Mouse (Mus musculus) bone marrow, adult 2 months (tissue): Measurements from ENCODE around the gene Mybpc3. TPM values are rescaled to one million over a fixed set of nuclear protein-coding genes. Genes with fewer than 3 reads are reported as not detected.
A peak's percentile ranks its signal among the peaks of the same experiment; 100 is the strongest.

Experiments
- H3K27ac ChIP-seq: fragments of 200-500 bp; 2 replicates; pipeline ENCODE4 v1.5.1; 2012; ENCODE audit warnings: low read depth, mild to moderate bottlenecking, control low read depth, inconsistent platforms, low read length; ENCODE audit not compliant: control insufficient read depth, poor library complexity, insufficient read depth
- H3K4me1 ChIP-seq: fragments of 200-500 bp; 2 replicates; pipeline ENCODE4 v1.6.1; 2011; ENCODE audit warnings: low read length; ENCODE audit not compliant: control insufficient read depth, insufficient read depth
- H3K4me3 ChIP-seq: fragments of 200-500 bp; replicated peaks from 2 replicates; pipeline ENCODE3; 2011; ENCODE audit warnings: mild to moderate bottlenecking, low read depth, low read length, control low read depth; ENCODE audit not compliant: control insufficient read depth
- CTCF ChIP-seq: fragments of 200-500 bp; IDR thresholded peaks from 2 replicates; pipeline ENCODE4 v1.5.1; 2011; ENCODE audit warnings: low read length, control low read depth; ENCODE audit not compliant: control insufficient read depth, insufficient read depth
- POLR2A ChIP-seq: fragments of 200-500 bp; IDR thresholded peaks from 2 replicates; pipeline ENCODE4 v1.6.1; 2011; ENCODE audit warnings: low read depth, mild to moderate bottlenecking, control low read depth, low read length, borderline replicate concordance; ENCODE audit not compliant: control insufficient read depth
- WGBS: fragments of 180-500 bp; shearing (Covaris S2); methylation state at CpG from one replicate; pipeline ENCODE4 v1.1.7; 2018; 5-methylcytosine and 5-hydroxymethylcytosine counted together
- polyA plus RNA-seq: library from polyadenylated mRNA; stranded (reverse); fragments of >200 nt; gene quantifications from 2 replicates; pipeline ENCODE4 v1.2.4, GENCODE M21; 2011; ENCODE audit warnings: low replicate concordance; ENCODE audit not compliant: missing spikeins, insufficient read depth, insufficient read length

The Mybpc3 gene
- polyA plus RNA-seq, 1 experiment, result 1.1 TPM

DNA sequence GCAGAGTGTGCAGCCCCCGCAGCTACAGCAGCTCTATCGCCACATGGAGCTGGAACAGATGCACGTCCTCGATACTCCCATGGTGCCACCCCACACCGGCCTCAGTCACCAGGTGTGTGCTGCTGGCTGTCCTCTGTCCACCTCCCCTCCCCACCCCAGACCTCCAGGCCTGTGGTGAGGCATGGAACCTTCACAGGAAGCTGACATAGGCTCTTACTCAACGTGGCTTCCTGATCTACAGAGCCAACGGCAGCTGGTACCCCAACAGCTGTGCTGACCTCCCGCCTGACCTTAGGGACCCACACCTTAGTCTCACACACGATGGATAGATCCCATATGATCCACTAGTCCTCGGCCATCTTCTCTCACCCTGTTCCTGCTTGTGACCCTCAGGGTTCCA is 4.6 kb upstream of the Mybpc3 start:
- peaks cover 8% of the 10 kb centered on the region; the same call in 1 of the 2 replicates for H3K4me1 ChIP-seq
- H3K27ac ChIP-seq, result no peak overlapping the region
- no peak overlapping the region for H3K4me3 ChIP-seq
- TF ChIP-seq CTCF (no peak), POLR2A (no peak)
- 31% methylated on average over 10 of the region's 10 CpGs for WGBS

DNA sequence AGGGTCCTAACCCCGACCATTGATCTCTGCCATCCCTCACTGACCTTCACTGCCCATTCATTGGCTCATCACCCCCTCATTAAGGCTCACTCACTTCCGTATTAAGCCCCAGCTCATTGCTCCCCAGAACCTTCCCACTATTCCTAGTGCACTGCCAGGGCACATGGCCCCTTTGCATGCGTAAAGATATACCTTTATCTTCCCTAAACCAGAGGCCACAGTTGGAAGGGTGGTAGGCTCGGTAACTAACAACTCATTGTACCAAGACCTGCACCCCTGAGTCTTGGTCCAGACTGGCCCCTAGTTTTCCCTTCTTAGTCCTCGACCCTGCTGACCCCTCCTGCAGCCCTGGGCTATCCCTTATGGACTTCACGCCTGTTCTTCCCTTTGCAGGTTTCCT is 4.1 kb upstream of the Mybpc3 start:
- H3K4me3 ChIP-seq, result no peak overlapping the region
- TF ChIP-seq POLR2A (no peak), CTCF (no peak)
- WGBS, result 64% methylated on average over 6 of the region's 6 CpGs
- H3K27ac ChIP-seq, result no peak overlapping the region
- H3K4me1 ChIP-seq, result peaks cover 8% of the 10 kb centered on the region; the same call in 1 of the 2 replicates

DNA sequence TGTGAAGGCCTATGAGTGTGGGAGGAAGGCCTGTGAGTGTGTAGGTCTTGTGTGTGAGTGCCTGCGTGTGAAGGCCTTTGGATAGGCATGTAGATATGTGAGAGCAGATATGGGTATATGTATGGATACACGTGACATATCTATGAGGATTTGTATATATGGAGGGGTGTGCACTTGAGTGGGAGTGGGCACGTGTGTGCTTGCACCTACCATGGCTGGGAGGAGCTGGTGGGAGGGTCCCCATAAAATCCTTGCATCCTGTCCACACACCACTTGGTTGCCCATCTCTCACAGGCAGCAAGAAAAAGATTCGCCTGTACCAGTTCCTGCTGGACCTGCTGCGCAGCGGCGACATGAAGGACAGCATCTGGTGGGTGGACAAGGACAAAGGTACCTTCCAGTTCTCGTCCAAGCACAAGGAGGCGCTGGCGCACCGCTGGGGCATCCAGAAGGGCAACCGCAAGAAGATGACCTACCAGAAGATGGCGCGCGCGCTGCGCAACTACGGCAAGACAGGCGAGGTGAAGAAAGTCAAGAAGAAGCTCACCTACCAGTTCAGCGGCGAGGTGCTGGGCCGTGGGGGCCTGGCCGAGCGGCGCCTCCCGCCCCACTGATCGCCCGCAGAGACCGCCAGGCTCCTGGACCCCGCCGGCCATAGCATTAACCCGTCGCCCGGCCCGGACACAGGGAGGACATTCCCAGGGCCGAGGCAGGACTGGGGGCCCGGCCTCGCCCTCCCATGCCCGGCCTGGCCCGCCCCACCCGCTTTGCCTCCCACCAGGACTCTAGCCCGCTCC is 3.0 kb upstream of the Mybpc3 start:
- Histone ChIP-seq H3K4me3 (no peak overlapping the region), H3K27ac (no peak overlapping the region), H3K4me1 (peaks cover 5% of the 10 kb centered on the region; the same call in 1 of the 2 replicates)
- WGBS, result 88% methylated on average over 42 of the region's 42 CpGs
- TF ChIP-seq POLR2A, result peak; percentile 38; the same call in 1 of the 2 replicates
- TF ChIP-seq CTCF, result peak; percentile 71

DNA sequence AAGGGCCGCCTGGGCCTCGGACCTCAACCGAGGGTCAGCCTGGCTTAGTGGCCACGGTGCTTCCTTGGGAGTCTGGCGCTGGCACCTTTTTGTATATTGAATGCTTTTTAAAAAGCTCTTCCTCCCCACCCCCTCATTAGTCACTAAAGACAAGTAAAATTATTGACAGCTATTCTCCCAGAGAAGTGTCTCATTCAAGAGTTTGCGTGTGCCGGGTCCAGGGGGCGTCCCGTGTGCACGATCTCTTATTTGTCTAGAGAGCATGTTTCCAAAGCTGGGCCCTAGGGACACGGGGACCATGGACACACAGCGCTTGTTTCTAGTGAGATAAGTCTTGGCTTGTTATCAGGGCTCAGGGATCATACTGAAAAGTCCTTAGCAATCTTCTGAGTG is 2.4 kb upstream of the Mybpc3 start:
- no peak for TF ChIP-seq CTCF
- TF ChIP-seq POLR2A, result no peak
- no peak overlapping the region for H3K27ac ChIP-seq
- H3K4me3 ChIP-seq, result no peak overlapping the region
- H3K4me1 ChIP-seq, result peaks cover 4% of the 10 kb centered on the region; the same call in 1 of the 2 replicates
- 92% methylated on average over 12 of the region's 12 CpGs for WGBS

DNA sequence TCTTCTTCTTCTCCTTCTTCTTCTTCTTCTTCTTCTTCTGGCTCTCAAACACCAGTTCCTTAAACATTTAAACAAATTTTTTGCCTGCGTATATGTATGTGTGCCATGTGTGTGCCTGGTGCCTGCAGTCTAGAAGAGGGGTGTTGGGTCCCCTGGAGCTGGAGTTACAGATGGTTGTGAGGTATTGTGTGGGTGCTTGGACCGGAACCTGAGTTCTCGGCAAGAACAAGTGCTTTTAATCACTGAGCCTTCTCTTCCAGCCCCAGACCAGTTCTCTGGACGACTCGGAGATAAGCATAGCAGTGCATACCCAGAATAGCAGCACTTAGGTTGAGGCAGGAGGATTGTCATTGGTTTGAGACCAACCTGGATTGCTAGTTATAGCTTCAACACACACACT is 1.1 kb upstream of the Mybpc3 start:
- Histone ChIP-seq H3K4me3 (no peak overlapping the region), H3K4me1 (peaks cover 4% of the 10 kb centered on the region; the same call in 1 of the 2 replicates), H3K27ac (no peak overlapping the region)
- 73% methylated on average over 5 of the region's 5 CpGs for WGBS
- TF ChIP-seq POLR2A, result no peak
- no peak for TF ChIP-seq CTCF

DNA sequence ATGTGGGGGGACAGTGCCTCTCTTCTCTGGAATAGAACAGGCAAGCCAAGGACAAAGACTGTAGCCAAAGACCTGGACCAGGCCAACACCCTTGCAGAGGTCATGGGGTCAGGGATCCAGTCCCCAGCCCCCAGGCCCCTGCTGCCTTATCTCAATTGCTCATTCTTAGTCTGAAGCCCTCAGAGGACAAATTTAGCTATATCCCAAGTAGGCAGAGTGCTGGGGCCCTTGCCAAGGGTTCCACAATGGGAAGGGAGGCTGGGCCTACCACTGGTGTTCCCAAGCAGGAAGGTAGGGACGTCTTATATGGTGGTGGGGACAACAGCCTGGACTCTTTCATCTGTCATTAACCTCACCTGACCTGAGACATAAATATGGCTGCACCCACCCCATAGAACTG is 703 bp downstream of the Mybpc3 start:
- TF ChIP-seq CTCF (no peak), POLR2A (no peak)
- peaks cover 1% of the 10 kb centered on the region; the same call in 1 of the 2 replicates for H3K4me1 ChIP-seq
- no peak overlapping the region for H3K4me3 ChIP-seq
- no peak overlapping the region for H3K27ac ChIP-seq
- 68% methylated on average over 1 of the region's 1 CpGs for WGBS

DNA sequence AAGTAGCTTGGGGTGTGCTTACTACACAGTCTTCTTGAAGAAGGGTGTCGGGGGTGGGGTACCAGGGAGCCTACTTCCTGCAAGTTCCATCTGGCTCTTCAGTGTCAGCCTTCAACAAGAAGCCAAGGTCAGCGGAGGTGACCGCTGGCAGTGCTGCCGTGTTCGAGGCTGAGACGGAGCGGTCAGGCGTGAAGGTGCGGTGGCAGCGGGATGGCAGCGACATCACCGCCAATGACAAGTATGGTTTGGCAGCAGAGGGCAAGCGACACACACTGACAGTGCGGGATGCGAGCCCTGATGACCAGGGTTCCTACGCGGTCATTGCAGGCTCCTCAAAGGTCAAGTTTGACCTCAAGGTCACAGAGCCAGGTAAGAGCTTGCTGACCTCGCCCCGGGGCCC is 1.1 kb downstream of the Mybpc3 start:
- Histone ChIP-seq H3K27ac (no peak overlapping the region), H3K4me3 (no peak overlapping the region), H3K4me1 (no peaks in the 10 kb centered on the region)
- 90% methylated on average over 19 of the region's 19 CpGs for WGBS
- TF ChIP-seq POLR2A (no peak), CTCF (no peak)

DNA sequence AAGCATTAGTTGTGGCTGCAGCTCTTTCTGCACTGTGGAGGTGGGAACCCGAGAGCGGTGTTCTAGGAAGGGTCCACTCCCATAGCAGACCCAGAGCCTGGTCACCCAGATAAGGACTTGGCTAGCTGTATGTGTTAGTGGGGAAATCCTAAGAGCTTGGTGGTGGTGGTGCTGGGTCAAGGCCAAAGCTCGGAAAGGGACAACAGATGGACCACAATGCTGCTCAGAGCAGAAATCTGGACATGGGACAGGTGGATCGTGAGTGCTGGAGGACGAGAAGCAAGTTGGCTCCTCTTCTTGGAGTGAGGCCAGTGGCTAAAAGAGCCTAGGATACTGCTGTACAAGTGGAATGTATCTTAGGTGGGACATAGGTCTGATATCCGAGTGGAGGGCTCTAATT is 1.6 kb downstream of the Mybpc3 start:
- no peak for TF ChIP-seq CTCF
- no peak for TF ChIP-seq POLR2A
- Histone ChIP-seq H3K27ac (no peak overlapping the region), H3K4me1 (no peaks in the 10 kb centered on the region), H3K4me3 (no peak overlapping the region)
- WGBS, result 77% methylated on average over 6 of the region's 6 CpGs
